Mouse (Mus musculus): ENCODE measurements around the gene 0610040J01Rik. TPM values are rescaled to one million over a fixed set of nuclear protein-coding genes. Genes with fewer than 3 reads are reported as not detected.

Gene 0610040J01Rik
- 0.99 and 1.0 TPM in 2 replicates for polyA plus RNA-seq (2014; fragmentation: Nextera tagmentation; extraction: Ambion mirVana)

- Histone ChIP-seq H3K27ac (ENCODE audit: low read depth, low read length) (no peak within 1 kb of the TSS), H3K4me2 (peak within 1 kb of the TSS; percentile 94), H3K9ac (ENCODE audit: low read depth, low read length) (peak within 1 kb of the TSS; percentile 24), H3K4me1 (ENCODE audit: control insufficient read depth, insufficient read depth, low read length) (no peaks in the 10 kb centered on the region), H3K9me3 (replicated peaks; ENCODE audit: control insufficient read depth, low read length) (no peaks in the 10 kb centered on the region), H3K36me3 (ENCODE audit: control insufficient read depth, insufficient read depth, low read length) (no peaks in the 10 kb centered on the region), H3K27me3 (ENCODE audit: control insufficient read depth, insufficient read depth, low read length) (peaks cover 21% of the 10 kb centered on the region), H3K4me3 (ENCODE audit: low read depth, low read length) (peak within 1 kb of the TSS; percentile 54)
- 4% methylated on average over 41 of the region's 42 CpGs for WGBS (ENCODE audit: insufficient replicate concordance)
- peak; percentile 46; the same call in 1 of the 2 replicates for ATAC-seq (replicated peaks; ENCODE audit: insufficient number of reproducible peaks, low FRiP score, low TSS enrichment)
Observed at GRCm38 (mm10) chr5:63811819-63812508, at the start of gene 0610040J01Rik. Gene 0610040J01Rik (plus strand): TSS chr5:63812363.

GRCm38 (mm10) chr5:63765886-63766285, 46.3 kb upstream of the 0610040J01Rik start:
- H3K9ac ChIP-seq (ENCODE audit: low read depth, low read length), result no peak overlapping the region
- H3K9me3 ChIP-seq (replicated peaks; ENCODE audit: control insufficient read depth, low read length), result no peaks in the 10 kb centered on the region
- H3K27ac ChIP-seq (ENCODE audit: low read depth, low read length), result no peak overlapping the region
- H3K4me2 ChIP-seq, result no peak overlapping the region
- H3K4me3 ChIP-seq (ENCODE audit: low read depth, low read length), result no peak overlapping the region
- no peak for ATAC-seq (replicated peaks; ENCODE audit: insufficient number of reproducible peaks, low FRiP score, low TSS enrichment)
- no peaks in the 10 kb centered on the region for H3K27me3 ChIP-seq (ENCODE audit: control insufficient read depth, insufficient read depth, low read length)
- no peaks in the 10 kb centered on the region for H3K36me3 ChIP-seq (ENCODE audit: control insufficient read depth, insufficient read depth, low read length)
- WGBS (ENCODE audit: insufficient replicate concordance), result 80% methylated on average over 4 of the region's 4 CpGs
- H3K4me1 ChIP-seq (ENCODE audit: control insufficient read depth, insufficient read depth, low read length), result no peaks in the 10 kb centered on the region

GRCm38 (mm10) chr5:63766715-63767114, 45.4 kb upstream of the 0610040J01Rik start:
- Histone ChIP-seq H3K4me1 (ENCODE audit: control insufficient read depth, insufficient read depth, low read length) (no peaks in the 10 kb centered on the region), H3K9me3 (replicated peaks; ENCODE audit: control insufficient read depth, low read length) (no peaks in the 10 kb centered on the region), H3K4me2 (no peak overlapping the region), H3K27me3 (ENCODE audit: control insufficient read depth, insufficient read depth, low read length) (no peaks in the 10 kb centered on the region), H3K36me3 (ENCODE audit: control insufficient read depth, insufficient read depth, low read length) (no peaks in the 10 kb centered on the region), H3K27ac (ENCODE audit: low read depth, low read length) (no peak overlapping the region), H3K9ac (ENCODE audit: low read depth, low read length) (no peak overlapping the region), H3K4me3 (ENCODE audit: low read depth, low read length) (no peak overlapping the region)
- no peak for ATAC-seq (replicated peaks; ENCODE audit: insufficient number of reproducible peaks, low FRiP score, low TSS enrichment)
- 39% methylated on average over 6 of the region's 6 CpGs for WGBS (ENCODE audit: insufficient replicate concordance)

GRCm38 (mm10) chr5:63767464-63767863, 44.7 kb upstream of the 0610040J01Rik start:
- H3K27ac ChIP-seq (ENCODE audit: low read depth, low read length), result no peak overlapping the region
- no peaks in the 10 kb centered on the region for H3K4me1 ChIP-seq (ENCODE audit: control insufficient read depth, insufficient read depth, low read length)
- H3K4me2 ChIP-seq, result no peak overlapping the region
- no peaks in the 10 kb centered on the region for H3K36me3 ChIP-seq (ENCODE audit: control insufficient read depth, insufficient read depth, low read length)
- WGBS (ENCODE audit: insufficient replicate concordance), result 79% methylated on average over 8 of the region's 8 CpGs
- no peak for ATAC-seq (replicated peaks; ENCODE audit: insufficient number of reproducible peaks, low FRiP score, low TSS enrichment)
- H3K4me3 ChIP-seq (ENCODE audit: low read depth, low read length), result no peak overlapping the region
- no peaks in the 10 kb centered on the region for H3K9me3 ChIP-seq (replicated peaks; ENCODE audit: control insufficient read depth, low read length)
- H3K9ac ChIP-seq (ENCODE audit: low read depth, low read length), result no peak overlapping the region
- no peaks in the 10 kb centered on the region for H3K27me3 ChIP-seq (ENCODE audit: control insufficient read depth, insufficient read depth, low read length)

- Histone ChIP-seq H3K9me3 (replicated peaks; ENCODE audit: control insufficient read depth, low read length) (no peaks in the 10 kb centered on the region), H3K4me1 (ENCODE audit: control insufficient read depth, insufficient read depth, low read length) (no peaks in the 10 kb centered on the region), H3K4me2 (no peak overlapping the region), H3K27ac (ENCODE audit: low read depth, low read length) (no peak overlapping the region), H3K4me3 (ENCODE audit: low read depth, low read length) (no peak overlapping the region), H3K36me3 (ENCODE audit: control insufficient read depth, insufficient read depth, low read length) (no peaks in the 10 kb centered on the region), H3K9ac (ENCODE audit: low read depth, low read length) (no peak overlapping the region), H3K27me3 (ENCODE audit: control insufficient read depth, insufficient read depth, low read length) (no peaks in the 10 kb centered on the region)
- 67% methylated on average over 4 of the region's 4 CpGs for WGBS (ENCODE audit: insufficient replicate concordance)
- ATAC-seq (replicated peaks; ENCODE audit: insufficient number of reproducible peaks, low FRiP score, low TSS enrichment), result no peak
Observed at GRCm38 (mm10) chr5:63768220-63768619, 43.9 kb upstream of the 0610040J01Rik start.

GRCm38 (mm10) chr5:63772971-63773370, 39.2 kb upstream of the 0610040J01Rik start:
- no peaks in the 10 kb centered on the region for H3K4me1 ChIP-seq (ENCODE audit: control insufficient read depth, insufficient read depth, low read length)
- WGBS (ENCODE audit: insufficient replicate concordance), result 81% methylated on average over 2 of the region's 2 CpGs
- H3K4me3 ChIP-seq (ENCODE audit: low read depth, low read length), result no peak overlapping the region
- no peak overlapping the region for H3K27ac ChIP-seq (ENCODE audit: low read depth, low read length)
- H3K4me2 ChIP-seq, result no peak overlapping the region
- no peak overlapping the region for H3K9ac ChIP-seq (ENCODE audit: low read depth, low read length)
- no peaks in the 10 kb centered on the region for H3K9me3 ChIP-seq (replicated peaks; ENCODE audit: control insufficient read depth, low read length)
- H3K36me3 ChIP-seq (ENCODE audit: control insufficient read depth, insufficient read depth, low read length), result no peaks in the 10 kb centered on the region
- no peaks in the 10 kb centered on the region for H3K27me3 ChIP-seq (ENCODE audit: control insufficient read depth, insufficient read depth, low read length)
- no peak for ATAC-seq (replicated peaks; ENCODE audit: insufficient number of reproducible peaks, low FRiP score, low TSS enrichment)

GRCm38 (mm10) chr5:63773603-63774002, 38.6 kb upstream of the 0610040J01Rik start:
- H3K9ac ChIP-seq (ENCODE audit: low read depth, low read length), result no peak overlapping the region
- H3K4me2 ChIP-seq, result no peak overlapping the region
- H3K4me3 ChIP-seq (ENCODE audit: low read depth, low read length), result no peak overlapping the region
- ATAC-seq (replicated peaks; ENCODE audit: insufficient number of reproducible peaks, low FRiP score, low TSS enrichment), result no peak
- no peak overlapping the region for H3K27ac ChIP-seq (ENCODE audit: low read depth, low read length)
- 50% methylated on average over 1 of the region's 1 CpGs for WGBS (ENCODE audit: insufficient replicate concordance)
- H3K27me3 ChIP-seq (ENCODE audit: control insufficient read depth, insufficient read depth, low read length), result no peaks in the 10 kb centered on the region
- no peaks in the 10 kb centered on the region for H3K36me3 ChIP-seq (ENCODE audit: control insufficient read depth, insufficient read depth, low read length)
- H3K4me1 ChIP-seq (ENCODE audit: control insufficient read depth, insufficient read depth, low read length), result no peaks in the 10 kb centered on the region
- no peaks in the 10 kb centered on the region for H3K9me3 ChIP-seq (replicated peaks; ENCODE audit: control insufficient read depth, low read length)

- WGBS (ENCODE audit: insufficient replicate concordance), result 82% methylated on average over 10 of the region's 10 CpGs
- no peak overlapping the region for H3K9ac ChIP-seq (ENCODE audit: low read depth, low read length)
- H3K27ac ChIP-seq (ENCODE audit: low read depth, low read length), result no peak overlapping the region
- H3K4me1 ChIP-seq (ENCODE audit: control insufficient read depth, insufficient read depth, low read length), result no peaks in the 10 kb centered on the region
- H3K4me2 ChIP-seq, result no peak overlapping the region
- no peak for ATAC-seq (replicated peaks; ENCODE audit: insufficient number of reproducible peaks, low FRiP score, low TSS enrichment)
- no peaks in the 10 kb centered on the region for H3K36me3 ChIP-seq (ENCODE audit: control insufficient read depth, insufficient read depth, low read length)
- no peaks in the 10 kb centered on the region for H3K9me3 ChIP-seq (replicated peaks; ENCODE audit: control insufficient read depth, low read length)
- no peaks in the 10 kb centered on the region for H3K27me3 ChIP-seq (ENCODE audit: control insufficient read depth, insufficient read depth, low read length)
- no peak overlapping the region for H3K4me3 ChIP-seq (ENCODE audit: low read depth, low read length)
Observed at GRCm38 (mm10) chr5:63788156-63788826, 23.9 kb upstream of the 0610040J01Rik start.
